Mouse (Mus musculus) spleen, postnatal 36 days (tissue): ENCODE data around the gene Igfl3.

Experiments
- DNase-seq, 2 experiments: peaks; one replicate each; pipeline ENCODE4 v3.0.0; 2022; ENCODE audit warnings: low spot score in 2 of 2, mixed read lengths in 1 of 2

Gene Igfl3

GRCm38 (mm10) chr7:18176194-18176593 is at the start of gene Igfl3:
Gene Igfl3 (plus strand): TSS chr7:18176494.
- no peak for DNase-seq

- DNase-seq: no peak
Measured at GRCm38 (mm10) chr7:18210938-18211337, 34.6 kb downstream of the Igfl3 start.

- DNase-seq: no peak
Measured at GRCm38 (mm10) chr7:18214699-18215098, 38.4 kb downstream of the Igfl3 start.
